Mouse (Mus musculus): ENCODE data around the gene Kcnq2.

The Kcnq2 gene

DNA sequence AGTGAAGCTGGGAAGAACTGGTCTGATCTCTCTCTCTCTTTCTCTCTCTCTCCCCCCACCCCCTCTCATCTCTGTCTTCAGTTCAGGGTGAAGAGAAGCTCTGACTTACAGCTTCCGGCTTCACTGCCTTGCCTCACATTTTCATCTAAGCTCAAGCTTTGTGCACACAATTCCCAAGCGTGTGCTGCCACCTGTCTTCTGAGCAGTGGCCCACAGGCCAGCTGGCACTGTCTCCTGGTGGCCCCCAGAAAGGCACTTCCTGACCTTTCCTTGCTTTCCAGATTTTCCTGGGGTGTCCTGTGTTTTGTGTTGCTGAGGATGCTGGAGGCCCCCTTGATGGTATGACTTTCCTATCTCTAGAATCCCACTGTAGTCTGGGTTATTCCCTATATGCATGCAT, 31.0 kb downstream of the Kcnq2 start:
- no peak for DNase-seq (ENCODE audit: low read depth in 2 of 2, low spot score in 2 of 2)

GRCm38 (mm10) chr2:181102161-181102560, 32.9 kb downstream of the Kcnq2 start:
- DNase-seq (ENCODE audit: low read depth in 2 of 2, low spot score in 2 of 2), result no peak

GRCm38 (mm10) chr2:181101626-181102025, 33.5 kb downstream of the Kcnq2 start:
- no peak for DNase-seq (ENCODE audit: low read depth in 2 of 2, low spot score in 2 of 2)

DNA sequence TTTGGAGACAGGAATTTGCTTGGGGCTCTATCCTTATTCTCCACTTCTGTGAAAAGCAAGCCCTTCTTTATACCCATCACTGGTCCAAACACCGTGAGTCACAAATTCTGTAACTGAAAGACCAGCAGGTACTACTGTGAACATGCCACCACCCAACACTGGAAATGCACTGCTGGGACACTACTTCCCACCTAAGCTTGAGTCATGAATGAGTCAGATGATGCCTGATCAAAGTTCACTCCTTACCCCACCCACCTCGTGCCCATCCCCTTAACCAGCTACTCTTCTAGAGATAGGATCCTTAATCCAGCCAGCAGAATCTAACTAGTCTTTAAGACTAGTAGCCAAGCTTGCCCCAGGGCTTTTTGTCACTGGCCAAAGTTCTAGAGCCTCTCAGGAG, 35.0 kb downstream of the Kcnq2 start:
- DNase-seq (ENCODE audit: low read depth in 2 of 2, low spot score in 2 of 2), result no peak

DNA sequence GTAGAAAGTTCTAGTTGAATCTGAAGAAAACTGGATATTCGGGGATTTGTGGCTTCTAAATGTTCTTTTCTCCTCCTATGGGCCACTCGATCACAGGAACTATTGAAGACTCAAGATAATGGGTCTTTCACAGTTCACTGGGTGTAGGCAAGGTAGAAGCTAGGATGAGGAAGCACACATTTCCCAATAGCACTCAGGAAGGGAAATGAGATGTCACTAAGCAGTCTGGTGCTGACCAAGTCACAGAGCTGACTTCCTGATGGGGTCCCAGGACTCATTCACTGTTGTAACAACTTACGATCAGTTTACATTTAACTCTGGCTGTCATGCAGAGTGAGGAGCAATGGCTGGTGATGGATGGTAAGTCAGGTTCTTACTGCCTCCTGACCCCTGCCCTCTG, 45.0 kb downstream of the Kcnq2 start:
- DNase-seq (ENCODE audit: low read depth in 2 of 2, low spot score in 2 of 2), result no peak

GRCm38 (mm10) chr2:181084997-181085396, 50.1 kb downstream of the Kcnq2 start:
- no peak for DNase-seq (ENCODE audit: low read depth in 2 of 2, low spot score in 2 of 2)

GRCm38 (mm10) chr2:181083945-181084344, 51.2 kb downstream of the Kcnq2 start:
- no peak for DNase-seq (ENCODE audit: low read depth in 2 of 2, low spot score in 2 of 2)

DNA sequence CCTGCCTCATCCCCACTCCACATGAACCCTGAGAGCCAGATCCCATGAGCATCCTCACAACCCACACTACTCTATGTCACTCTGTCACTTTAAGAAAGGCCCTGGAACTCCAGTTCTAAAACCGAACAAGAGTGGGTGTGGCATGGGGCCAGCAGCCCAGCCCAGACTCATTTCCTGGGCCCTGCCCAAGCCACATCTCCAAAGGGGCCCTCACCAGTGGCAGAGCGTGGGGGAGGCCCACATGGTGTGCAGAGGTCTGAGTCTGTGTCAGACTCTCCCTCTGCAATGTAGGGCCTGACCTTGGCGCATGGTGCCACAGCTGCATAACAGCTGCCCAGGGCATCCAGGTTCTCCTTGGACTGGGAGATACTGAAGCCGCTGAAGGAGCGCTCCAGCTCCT, 54.2 kb downstream of the Kcnq2 start:
- DNase-seq (ENCODE audit: low read depth in 2 of 2, low spot score in 2 of 2), result no peak

DNA sequence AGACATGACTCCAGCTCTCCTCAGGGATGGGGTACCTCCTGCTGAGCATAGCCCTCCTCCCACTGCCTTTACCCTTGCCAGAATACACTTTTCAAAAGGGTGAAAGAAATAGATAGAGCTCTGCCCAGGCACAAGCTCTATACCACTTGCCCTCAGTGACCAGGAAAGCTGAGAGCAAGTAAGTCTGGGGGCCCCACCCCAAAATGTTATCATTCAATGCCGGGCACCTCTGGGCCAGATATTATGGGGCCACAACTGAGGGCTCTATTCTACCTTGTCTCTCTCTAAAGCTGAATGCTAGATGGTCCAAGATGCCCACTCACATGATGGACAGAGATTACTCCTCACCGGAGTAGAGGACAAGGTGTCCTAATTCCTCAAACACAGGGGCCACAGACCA, 55.6 kb downstream of the Kcnq2 start:
- no peak for DNase-seq (ENCODE audit: low read depth in 2 of 2, low spot score in 2 of 2)

DNA sequence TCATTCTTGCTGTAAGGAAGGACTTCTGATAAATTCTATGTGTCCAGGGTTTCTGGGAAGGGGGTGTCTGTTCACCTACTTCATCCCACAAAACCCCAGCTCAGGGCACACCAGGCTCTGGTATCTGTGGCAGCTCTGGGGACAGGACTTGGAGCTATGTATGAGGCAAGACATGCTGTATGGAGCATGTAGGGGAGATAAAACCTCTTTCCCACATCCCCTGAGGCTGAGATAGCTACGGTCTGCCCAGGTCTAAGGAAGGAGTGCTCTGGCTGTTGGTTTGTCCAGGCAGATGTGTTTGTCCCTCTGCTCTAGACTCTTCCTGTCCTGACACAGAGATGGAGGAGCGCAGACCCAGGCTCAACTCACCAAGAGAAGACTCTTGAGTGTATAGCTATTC, 56.2 kb downstream of the Kcnq2 start:
- no peak for DNase-seq (ENCODE audit: low read depth in 2 of 2, low spot score in 2 of 2)

GRCm38 (mm10) chr2:181075501-181075900, 59.6 kb downstream of the Kcnq2 start:
- no peak for DNase-seq (ENCODE audit: low read depth in 2 of 2, low spot score in 2 of 2)

DNA sequence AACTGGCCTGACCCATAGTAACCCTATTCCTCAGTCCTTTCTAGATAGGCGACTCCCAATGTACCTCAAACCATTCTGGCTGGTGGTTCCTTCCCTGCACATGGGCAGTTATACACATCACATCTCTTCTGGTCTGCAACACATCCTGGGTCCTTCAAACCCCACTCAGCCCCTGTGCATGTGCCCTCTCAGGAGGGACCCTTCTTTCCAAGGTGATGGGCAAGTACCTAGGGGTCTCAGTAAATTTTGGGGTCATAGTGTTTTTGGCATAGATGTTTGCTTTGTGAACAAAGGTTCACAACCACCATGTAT, 62.7 kb downstream of the Kcnq2 start:
- no peak for DNase-seq (ENCODE audit: low read depth in 2 of 2, low spot score in 2 of 2)

DNA sequence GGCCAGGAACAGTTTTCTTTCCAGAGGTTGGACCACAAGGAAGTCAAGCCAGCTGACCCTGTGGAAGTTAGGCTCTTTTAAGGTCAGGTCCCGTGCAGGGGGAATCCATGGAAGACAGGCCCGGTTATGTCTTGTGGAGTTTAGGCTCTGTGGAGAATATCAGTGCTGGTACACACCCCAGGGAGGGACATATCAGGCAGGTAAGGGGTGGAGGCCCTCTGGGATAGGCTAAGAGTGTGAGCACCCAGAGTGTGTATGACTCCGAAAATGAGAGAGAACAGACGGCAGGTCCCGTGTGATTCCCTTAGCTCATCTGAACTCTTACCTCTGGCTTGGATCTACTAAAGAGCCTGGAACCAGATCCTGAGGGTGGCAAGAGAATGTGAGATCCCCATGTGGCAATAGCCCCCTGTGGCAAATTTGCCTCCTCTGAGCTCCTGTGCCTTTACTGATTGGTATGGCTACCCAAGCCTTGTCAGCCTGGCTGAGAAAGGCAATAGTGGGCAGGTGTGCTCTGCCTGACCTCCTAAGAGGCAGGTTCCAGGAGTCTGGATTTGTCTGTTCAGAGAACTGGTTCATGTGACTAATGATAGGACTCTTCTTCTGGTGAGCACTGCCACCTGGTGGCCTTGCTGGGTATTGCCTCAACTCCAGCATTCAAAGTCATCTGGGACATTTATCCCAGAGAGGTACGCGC, 63.2 kb downstream of the Kcnq2 start:
- peak; percentile 37 to 60 for DNase-seq (ENCODE audit: low read depth in 2 of 2, low spot score in 2 of 2)

- no peak for DNase-seq (ENCODE audit: low read depth in 2 of 2, low spot score in 2 of 2)
Measured at GRCm38 (mm10) chr2:181070136-181070535, 65.0 kb downstream of the Kcnq2 start.

DNA sequence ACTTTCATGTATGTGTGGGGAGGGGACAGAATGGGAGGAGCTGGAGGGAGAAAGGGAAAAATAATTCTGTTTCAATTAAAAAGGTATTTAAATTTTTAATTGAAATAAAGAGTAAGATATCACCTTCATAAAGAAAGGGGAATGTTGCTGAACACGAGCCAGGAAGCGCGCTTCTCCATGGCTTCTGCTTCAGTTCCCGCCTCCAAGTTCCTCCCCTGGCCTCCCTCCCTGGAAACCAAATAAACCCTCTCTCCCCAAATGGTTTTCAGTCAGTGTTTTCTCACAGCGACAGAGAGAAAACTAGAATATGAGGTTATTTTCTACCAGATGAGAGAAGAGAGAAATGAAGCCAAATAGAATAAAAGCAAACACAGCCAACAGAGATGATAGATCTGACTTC, 66.6 kb downstream of the Kcnq2 start:
- no peak for DNase-seq (ENCODE audit: low read depth in 2 of 2, low spot score in 2 of 2)

- DNase-seq (ENCODE audit: low read depth in 2 of 2, low spot score in 2 of 2), result no peak
Measured at GRCm38 (mm10) chr2:181065827-181066226, 69.3 kb downstream of the Kcnq2 start.

- peak; percentile 15 to 48 for DNase-seq (ENCODE audit: low read depth in 2 of 2, low spot score in 2 of 2)
Measured at GRCm38 (mm10) chr2:181060127-181060526, 75.0 kb downstream of the Kcnq2 start.

DNA sequence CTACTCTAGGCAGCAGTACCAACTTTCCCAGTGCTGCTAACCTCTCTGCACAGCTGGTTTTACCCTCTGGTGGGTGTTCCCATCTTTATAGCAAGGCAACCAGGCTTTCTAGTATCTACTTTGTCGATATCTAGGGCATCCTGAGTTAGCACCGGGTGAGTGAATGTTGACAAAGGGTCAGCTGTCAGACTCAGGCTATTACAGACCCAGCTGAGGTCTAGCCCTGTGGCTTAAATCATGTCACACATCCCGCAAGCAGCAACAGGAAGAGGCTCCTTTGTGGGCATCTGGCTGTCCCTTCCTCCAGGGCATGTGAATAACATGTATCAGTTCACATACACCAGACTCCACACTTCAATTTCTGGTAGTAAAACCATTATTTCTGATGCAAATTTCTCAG, 76.9 kb downstream of the Kcnq2 start:
- DNase-seq (ENCODE audit: low read depth in 2 of 2, low spot score in 2 of 2), result no peak

DNA sequence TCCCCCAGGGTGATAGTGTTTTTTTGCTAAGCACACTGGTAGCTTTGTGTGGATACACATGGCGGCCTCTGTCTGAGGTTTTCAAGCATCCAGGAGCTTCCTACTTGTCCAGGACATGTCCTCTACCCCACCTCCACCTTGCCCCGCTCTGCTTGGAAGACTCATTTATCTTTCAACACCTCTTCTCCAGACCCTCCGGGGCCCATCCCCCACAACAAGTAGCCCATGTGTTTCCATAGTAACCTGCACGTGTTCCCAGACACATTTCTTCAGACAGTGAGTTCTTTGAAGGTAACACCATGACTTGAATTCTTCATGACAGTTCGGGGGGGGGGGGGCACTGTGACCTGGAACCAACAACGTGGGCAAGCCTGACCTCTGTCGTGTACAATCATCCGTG, 77.8 kb downstream of the Kcnq2 start:
- no peak for DNase-seq (ENCODE audit: low read depth in 2 of 2, low spot score in 2 of 2)

DNA sequence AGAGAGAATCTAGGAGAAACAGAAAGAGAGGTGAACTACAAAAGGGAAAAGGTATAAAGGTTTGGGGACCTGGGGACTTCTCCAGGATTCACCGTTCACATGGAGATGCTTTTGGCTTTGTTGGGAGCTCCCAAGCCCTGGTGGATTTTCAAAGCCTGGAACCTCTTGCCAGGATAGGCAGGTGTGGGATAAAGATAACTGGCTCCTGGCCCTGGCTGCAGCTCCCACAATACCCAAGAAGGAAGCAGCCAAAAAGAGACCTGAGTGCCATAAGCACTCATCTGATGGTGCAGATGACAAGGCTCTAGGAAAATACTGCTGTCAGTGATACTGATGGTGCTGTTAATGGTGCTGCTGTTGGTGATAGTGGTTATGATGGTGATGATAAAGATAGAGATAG, 82.9 kb downstream of the Kcnq2 start:
- no peak for DNase-seq (ENCODE audit: low read depth in 2 of 2, low spot score in 2 of 2)

DNA sequence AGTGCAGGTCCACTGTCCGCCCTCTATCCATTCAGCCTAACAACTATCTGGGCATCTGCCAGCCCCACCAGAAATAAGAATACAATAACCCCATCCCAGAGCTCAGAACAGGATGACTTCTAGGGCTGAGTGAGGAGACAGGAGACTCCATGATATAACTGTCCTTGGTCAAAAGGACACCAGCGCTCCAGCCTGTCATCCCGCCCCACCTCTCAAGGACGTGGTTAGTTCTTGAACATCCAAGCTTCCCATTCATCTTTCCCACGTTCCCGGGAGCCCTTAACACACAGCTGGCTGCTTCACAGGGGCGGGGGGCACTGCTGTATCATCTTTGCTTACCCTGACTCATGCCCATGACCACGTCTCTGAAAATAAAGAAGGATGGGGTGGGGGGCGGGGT, 86.1 kb downstream of the Kcnq2 start:
- DNase-seq (ENCODE audit: low read depth in 2 of 2, low spot score in 2 of 2), result no peak

- DNase-seq (ENCODE audit: low read depth in 2 of 2, low spot score in 2 of 2), result no peak
Measured at GRCm38 (mm10) chr2:181048252-181048945, 86.7 kb downstream of the Kcnq2 start.

DNA sequence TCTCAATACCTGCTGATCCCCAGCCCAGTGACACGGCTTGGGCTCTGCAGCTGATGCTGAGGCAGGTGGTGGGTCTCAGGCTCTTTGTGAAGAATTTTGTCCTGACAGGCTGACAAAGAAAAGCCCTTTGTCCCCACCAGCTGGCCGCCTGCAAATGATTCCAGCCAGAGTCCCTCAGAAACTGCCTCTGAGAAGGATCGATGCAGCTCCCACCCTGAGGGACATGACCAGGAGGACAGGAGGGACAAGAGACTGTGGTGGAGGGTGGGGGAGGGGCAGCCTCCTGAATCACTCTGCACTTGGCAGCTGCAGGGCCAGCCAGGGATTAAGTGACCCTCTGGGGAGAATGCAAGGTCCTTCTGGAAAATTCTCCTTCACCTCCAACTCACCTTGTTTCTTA, 91.1 kb downstream of the Kcnq2 start:
- DNase-seq (ENCODE audit: low read depth in 2 of 2, low spot score in 2 of 2), result no peak

Measured in CD8-positive naive resting alpha-beta T cell, adult 2 months (primary cell).